Mouse (Mus musculus) colon, adult 2 months (tissue): ENCODE data around the gene Taok3. TPM values are rescaled to one million over a fixed set of nuclear protein-coding genes. Genes with fewer than 3 reads are reported as not detected.

ENCODE experiments used
- polyA plus RNA-seq: library from polyadenylated mRNA; depleted of rRNA; stranded (reverse); fragments of >200 nt; gene quantifications from 2 replicates; pipeline ENCODE4 v1.2.3, GENCODE M21; 2012; rRNA removed

Gene Taok3
- polyA plus RNA-seq = 21.0 and 22.3 TPM in 2 replicates

DNA sequence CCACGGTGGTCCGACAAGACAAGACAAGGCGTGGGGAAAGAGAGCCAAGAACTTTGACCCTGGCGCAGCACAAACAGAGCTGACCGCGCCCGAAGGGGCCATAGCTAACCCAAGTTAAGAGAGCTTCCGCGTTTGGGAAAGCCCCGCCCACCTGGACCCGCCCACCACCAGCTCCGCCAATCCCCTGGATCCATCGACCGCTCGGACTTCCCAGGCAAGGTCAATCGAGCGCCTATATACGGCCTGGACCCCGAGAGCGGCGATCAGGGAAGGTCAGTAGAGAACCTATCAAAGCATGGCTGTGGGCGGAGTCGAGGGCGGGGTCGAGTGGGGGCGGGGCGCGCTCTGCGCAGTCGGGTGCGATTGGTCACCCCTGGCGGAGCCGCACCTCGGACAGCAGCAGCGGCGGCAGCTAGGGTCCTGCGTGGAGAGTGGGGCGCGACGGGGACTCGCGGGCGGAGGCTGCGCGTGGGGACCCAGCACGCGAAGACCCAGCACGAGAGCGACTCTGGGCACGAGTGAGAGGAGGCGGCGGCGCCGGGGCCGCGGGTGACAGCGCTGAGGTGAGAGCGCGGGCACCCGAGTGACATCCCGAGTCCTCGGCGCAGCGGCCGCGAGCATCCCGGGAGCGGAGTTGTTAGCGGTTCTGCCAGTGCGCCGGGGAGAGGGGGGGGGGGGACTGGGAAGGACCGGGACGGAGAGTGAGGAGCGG is at the start of gene Taok3:
Gene Taok3, plus strand, starts transcription at position 353 of the 712 bp plus-strand sequence.

GRCm38 (mm10) chr5:117115836-117116366 is 4.0 kb upstream of the Taok3 start, which contains the start of gene Suds3:
Gene Suds3 (minus strand): TSS chr5:117116113.

DNA sequence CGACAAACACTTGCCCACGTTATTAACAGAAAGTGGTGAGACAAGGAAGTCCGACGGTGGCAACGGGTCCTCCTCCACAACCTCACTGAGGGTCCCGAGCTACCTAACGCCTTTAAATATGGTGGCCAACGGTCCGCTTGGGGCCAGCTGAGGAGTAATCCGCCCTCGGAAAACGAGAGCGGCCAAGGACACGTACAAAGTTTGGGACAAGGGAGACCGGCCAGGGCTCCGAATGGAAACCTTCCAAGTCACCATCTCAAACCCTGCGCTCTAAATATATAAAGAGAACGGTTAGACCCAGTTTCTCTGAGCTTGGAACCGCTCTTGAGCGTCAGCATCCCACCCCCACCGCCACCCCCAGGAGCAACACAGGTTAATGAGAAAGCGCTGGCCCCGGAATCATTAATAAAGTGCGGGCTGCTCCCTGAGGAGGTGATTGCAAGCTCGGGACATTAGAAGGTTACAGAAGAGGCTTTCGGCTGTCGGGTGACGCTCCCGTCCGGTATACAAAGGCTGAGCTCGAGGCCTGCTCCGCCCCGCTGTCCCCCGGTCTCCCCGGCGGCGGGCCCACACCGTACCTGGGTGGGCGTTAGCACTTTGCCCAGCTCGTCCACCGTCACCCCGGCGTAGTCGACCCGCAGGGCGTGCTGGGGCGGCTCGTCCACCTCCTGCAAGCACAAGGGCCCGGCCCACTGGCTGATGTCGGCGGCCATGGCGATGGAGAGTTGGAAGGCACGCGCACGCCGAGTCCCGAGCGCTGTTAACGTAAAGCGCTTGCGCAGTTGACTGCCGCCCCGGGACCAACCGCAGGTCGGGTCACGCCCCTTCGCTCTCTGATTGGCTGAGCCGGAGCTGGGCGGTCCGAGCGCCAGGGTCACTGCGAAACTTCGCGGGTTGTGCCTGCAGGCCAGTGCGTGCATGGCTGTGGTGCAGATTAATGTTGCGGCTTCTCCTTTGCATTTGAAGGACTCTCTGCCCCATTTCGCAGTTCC is 167.2 kb downstream of the Taok3 start, which contains the start of gene Pebp1:
Gene Pebp1, minus strand, starts transcription at position 795 of the 992 bp plus-strand sequence.

DNA sequence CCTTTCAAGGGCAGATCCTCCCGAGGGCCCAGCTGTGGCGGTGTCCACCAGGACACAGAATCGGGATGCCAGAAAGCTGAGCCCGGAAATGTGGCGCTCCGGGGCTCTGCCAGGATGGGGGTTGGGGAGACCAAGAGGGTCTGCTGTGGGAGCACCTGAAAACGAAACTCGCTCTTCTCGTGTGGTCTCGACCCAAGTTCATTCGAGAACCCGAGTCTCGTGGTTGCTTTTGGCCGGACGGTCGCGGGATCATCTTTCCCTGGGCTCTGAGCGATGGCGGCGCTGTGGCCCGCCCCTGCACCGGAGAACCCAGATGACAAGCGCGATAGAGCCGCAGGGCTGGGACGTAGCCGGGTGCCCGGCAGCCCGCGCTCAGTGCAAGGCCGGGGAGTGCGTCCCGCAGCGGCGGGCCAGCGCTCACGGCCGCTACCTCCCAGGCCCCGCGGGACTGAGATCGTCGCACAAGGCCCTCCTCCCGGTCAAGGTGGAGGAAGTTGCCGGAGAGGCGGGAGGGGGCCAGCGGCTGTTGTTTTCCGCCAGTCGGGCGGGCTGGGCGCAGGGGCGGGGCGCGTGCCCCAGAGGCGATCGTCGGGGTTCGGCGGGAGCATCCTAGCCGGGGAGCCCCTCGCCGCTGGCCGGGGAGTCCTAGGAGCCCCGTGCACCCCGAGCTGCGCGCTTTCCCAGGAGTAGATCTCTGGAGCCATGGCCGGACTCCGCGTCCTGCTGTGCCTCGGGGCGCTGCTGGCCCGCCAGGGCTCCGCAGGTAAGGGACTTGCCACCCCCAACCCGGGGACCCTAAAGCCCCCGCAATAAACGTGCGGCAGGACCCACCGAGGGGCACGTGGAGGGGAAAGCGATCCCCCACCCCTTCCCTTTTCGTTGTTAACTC is 199.1 kb downstream of the Taok3 start, which contains the start of gene Vsig10:
Gene Vsig10, plus strand, starts transcription at position 343 of the 889 bp plus-strand sequence.

Other genes with a start within 250 kb of the Taok3 start
- gene Suds3, start 4.0 kb upstream of the Taok3 start, polyA plus RNA-seq = 118 and 134 TPM in 2 replicates
- gene Pebp1, start 167.5 kb downstream of the Taok3 start, polyA plus RNA-seq = 501 and 588 TPM in 2 replicates
- 133 and 144 TPM in 2 replicates for gene Vsig10, start 199.0 kb downstream of the Taok3 start, polyA plus RNA-seq
- 126 and 164 TPM in 2 replicates for gene Wsb2, start 237.2 kb downstream of the Taok3 start, polyA plus RNA-seq